Mouse (Mus musculus) forebrain, postnatal 0 days (tissue): ENCODE data around the gene Pde1a. TPM values are rescaled to one million over a fixed set of nuclear protein-coding genes. Genes with fewer than 3 reads are reported as not detected.

Source experiments
- ATAC-seq: fragments of 200-750 bp; cut with Nextera tagmentation; 2 replicates; pipeline ENCODE4 v1.8.0; 2017; ENCODE audit warnings: mild to moderate bottlenecking, moderate library complexity
- DNase-seq: peaks from one replicate; pipeline ENCODE4 v3.0.0-alpha.2; 2015
- H3K27ac ChIP-seq: fragments of 300-500 bp; sonication (generic); 2 replicates; pipeline ENCODE4 v1.5.1; 2014; ENCODE audit warnings: low read depth, mild to moderate bottlenecking, antibody characterized with exemption, low read length, moderate library complexity, mixed read lengths
- H3K27me3 ChIP-seq: fragments of 300-500 bp; sonication (generic); 2 replicates; pipeline ENCODE4 v1.6.1; 2014; ENCODE audit warnings: mild to moderate bottlenecking, low read length, mixed read lengths; ENCODE audit not compliant: insufficient read depth
- H3K36me3 ChIP-seq: fragments of 300-500 bp; sonication (generic); 2 replicates; pipeline ENCODE4 v1.6.1; 2014; ENCODE audit warnings: mild to moderate bottlenecking, moderate library complexity; ENCODE audit not compliant: insufficient read depth
- H3K4me1 ChIP-seq: fragments of 300-500 bp; sonication (generic); 2 replicates; pipeline ENCODE4 v1.6.1; 2014; ENCODE audit warnings: antibody characterized with exemption; ENCODE audit not compliant: insufficient read depth
- H3K4me2 ChIP-seq: fragments of 300-500 bp; sonication (generic); 2 replicates; pipeline ENCODE4 v1.6.1; 2014; ENCODE audit warnings: low read depth, mild to moderate bottlenecking, moderate library complexity
- H3K4me3 ChIP-seq: fragments of 300-500 bp; sonication (generic); 2 replicates; pipeline ENCODE4 v1.5.1; 2014; ENCODE audit warnings: low read depth, low read length, mixed read lengths
- H3K9ac ChIP-seq: fragments of 300-500 bp; sonication (generic); 2 replicates; pipeline ENCODE4 v1.6.1; 2014; ENCODE audit warnings: mild to moderate bottlenecking
- H3K9me3 ChIP-seq: fragments of 300-500 bp; sonication (generic); 2 replicates; pipeline ENCODE4 v1.6.1; 2016; ENCODE audit warnings: low read length
- CTCF ChIP-seq: sonication (generic); IDR thresholded peaks from 2 replicates; pipeline ENCODE4 v1.5.1; 2016; ENCODE audit warnings: antibody characterized with exemption, control low read depth, low read depth
- WGBS: fragments of 180-500 bp; shearing (Covaris S2); extraction: QIAGEN DNeasy Blood & Tissue Kit; methylation state at CpG from one replicate; pipeline ENCODE4 v1.1.7; 2014; 5-methylcytosine and 5-hydroxymethylcytosine counted together
- polyA plus RNA-seq: library from polyadenylated mRNA; unstranded; fragments of >200 nt; fragmentation: Nextera tagmentation; extraction: Ambion mirVana; gene quantifications from 2 replicates; pipeline ENCODE4 v1.2.1, GENCODE M21; 2015
- total RNA-seq: library from RNA; depleted of rRNA; stranded (reverse); fragments of >200 nt; gene quantifications from 2 replicates; pipeline ENCODE4 v1.2.3, GENCODE M21; 2014

Pde1a gene
- total and polyA plus RNA-seq, 2 experiments from 2014 or later: 45.8 to 48.9 TPM

DNA sequence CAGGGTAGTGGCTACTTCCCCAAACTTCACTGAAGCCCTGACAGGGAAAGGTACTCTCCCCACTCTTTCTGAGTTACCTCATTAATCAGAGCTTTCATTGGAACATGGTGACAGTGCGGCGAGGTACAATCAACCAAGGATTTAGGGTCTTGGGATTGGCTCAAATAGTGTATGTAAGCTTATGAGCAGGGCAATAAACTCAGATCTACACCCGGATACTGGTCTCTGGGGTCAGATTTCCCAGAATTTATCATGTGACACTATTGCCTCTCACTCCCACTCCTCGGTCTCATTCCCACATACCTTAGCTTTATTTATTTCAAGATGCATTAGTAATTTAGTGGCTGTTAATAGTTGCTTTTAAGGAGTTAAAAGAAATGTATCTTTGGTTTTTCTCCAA lies 303.4 kb downstream of the Pde1a start:
- DNase-seq (no peak), ATAC-seq (no peak)
- TF ChIP-seq CTCF: no peak
- H3K4me2 ChIP-seq: no peak overlapping the region
- H3K27me3 ChIP-seq: no peaks in the 10 kb centered on the region
- H3K4me1 ChIP-seq: no peaks in the 10 kb centered on the region
- no peak overlapping the region for H3K27ac ChIP-seq
- no peak overlapping the region for H3K4me3 ChIP-seq
- no peaks in the 10 kb centered on the region for H3K9me3 ChIP-seq
- no peaks in the 10 kb centered on the region for H3K36me3 ChIP-seq
- 90% methylated on average over 4 of the region's 4 CpGs for WGBS
- no peak overlapping the region for H3K9ac ChIP-seq

- H3K9ac ChIP-seq: no peak overlapping the region
- H3K36me3 ChIP-seq: no peaks in the 10 kb centered on the region
- H3K9me3 ChIP-seq: no peaks in the 10 kb centered on the region
- H3K4me3 ChIP-seq: no peak overlapping the region
- DNase-seq (no peak), ATAC-seq (no peak)
- H3K4me2 ChIP-seq: no peak overlapping the region
- H3K4me1 ChIP-seq: no peaks in the 10 kb centered on the region
- H3K27ac ChIP-seq: no peak overlapping the region
- H3K27me3 ChIP-seq: no peaks in the 10 kb centered on the region
- 72% methylated on average over 3 of the region's 3 CpGs for WGBS
- TF ChIP-seq CTCF: no peak
Measured at GRCm38 (mm10) chr2:79819543-79819942, 309.7 kb downstream of the Pde1a start.

- no peak for TF ChIP-seq CTCF
- Histone ChIP-seq H3K9ac (no peak overlapping the region), H3K27ac (no peak overlapping the region), H3K4me3 (no peak overlapping the region), H3K9me3 (no peaks in the 10 kb centered on the region), H3K4me2 (no peak overlapping the region), H3K36me3 (no peaks in the 10 kb centered on the region), H3K4me1 (no peaks in the 10 kb centered on the region), H3K27me3 (no peaks in the 10 kb centered on the region)
- no peak for DNase-seq
- WGBS: 73% methylated on average over 3 of the region's 3 CpGs
- no peak for ATAC-seq
Measured at GRCm38 (mm10) chr2:79815708-79816484, 313.4 kb downstream of the Pde1a start.

DNA sequence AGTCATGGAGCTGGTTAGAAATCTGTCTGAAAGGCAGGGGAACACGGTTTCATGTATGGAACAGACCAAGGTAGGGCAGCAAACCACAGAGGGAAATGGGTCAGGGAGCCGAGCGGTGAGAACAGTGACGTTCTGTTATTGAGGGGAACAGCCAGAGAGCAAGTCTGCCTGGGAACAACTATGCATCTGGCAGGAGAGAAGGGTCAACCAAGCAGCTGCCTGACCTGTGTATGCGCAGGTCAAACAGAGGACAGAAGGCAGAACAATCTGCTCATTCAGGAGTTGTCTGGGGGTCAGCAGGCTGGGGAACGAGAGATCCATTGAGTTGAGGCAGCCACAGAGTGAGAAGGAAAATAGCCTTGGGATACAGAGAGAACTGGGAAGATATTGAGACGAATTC lies 330.6 kb downstream of the Pde1a start:
- no peak for ATAC-seq
- no peak for DNase-seq
- WGBS: 51% methylated on average over 7 of the region's 7 CpGs
- H3K9me3 ChIP-seq: no peaks in the 10 kb centered on the region
- no peak overlapping the region for H3K4me2 ChIP-seq
- H3K4me3 ChIP-seq: no peak overlapping the region
- H3K27me3 ChIP-seq: no peaks in the 10 kb centered on the region
- H3K36me3 ChIP-seq: no peaks in the 10 kb centered on the region
- TF ChIP-seq CTCF: no peak
- no peak overlapping the region for H3K9ac ChIP-seq
- no peak overlapping the region for H3K27ac ChIP-seq
- no peaks in the 10 kb centered on the region for H3K4me1 ChIP-seq

DNA sequence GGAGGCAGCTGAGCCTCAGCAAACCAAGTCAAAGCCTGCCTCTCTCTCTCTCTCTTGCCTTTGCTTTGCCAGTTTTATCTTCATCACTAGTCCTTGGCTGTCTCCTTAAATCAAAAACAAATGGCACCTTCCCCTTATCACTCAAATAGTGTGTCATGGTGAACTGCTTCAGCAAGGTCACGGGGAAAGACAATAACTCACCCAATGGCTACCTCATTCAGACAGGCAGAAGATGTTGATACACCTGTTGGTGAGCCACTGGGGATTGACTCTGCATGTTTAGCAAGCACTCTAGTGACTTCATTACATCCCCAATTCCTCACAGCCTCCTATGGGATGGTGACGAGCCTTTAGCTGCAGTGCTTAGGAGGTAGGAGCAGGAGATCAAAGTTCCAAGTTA lies 331.8 kb downstream of the Pde1a start:
- no peak overlapping the region for H3K4me3 ChIP-seq
- no peak for TF ChIP-seq CTCF
- no peaks in the 10 kb centered on the region for H3K4me1 ChIP-seq
- H3K9ac ChIP-seq: no peak overlapping the region
- no peak for ATAC-seq
- no peak overlapping the region for H3K4me2 ChIP-seq
- no peak overlapping the region for H3K27ac ChIP-seq
- DNase-seq: no peak
- H3K9me3 ChIP-seq: no peaks in the 10 kb centered on the region
- no peaks in the 10 kb centered on the region for H3K36me3 ChIP-seq
- 83% methylated on average over 2 of the region's 2 CpGs for WGBS
- no peaks in the 10 kb centered on the region for H3K27me3 ChIP-seq

DNA sequence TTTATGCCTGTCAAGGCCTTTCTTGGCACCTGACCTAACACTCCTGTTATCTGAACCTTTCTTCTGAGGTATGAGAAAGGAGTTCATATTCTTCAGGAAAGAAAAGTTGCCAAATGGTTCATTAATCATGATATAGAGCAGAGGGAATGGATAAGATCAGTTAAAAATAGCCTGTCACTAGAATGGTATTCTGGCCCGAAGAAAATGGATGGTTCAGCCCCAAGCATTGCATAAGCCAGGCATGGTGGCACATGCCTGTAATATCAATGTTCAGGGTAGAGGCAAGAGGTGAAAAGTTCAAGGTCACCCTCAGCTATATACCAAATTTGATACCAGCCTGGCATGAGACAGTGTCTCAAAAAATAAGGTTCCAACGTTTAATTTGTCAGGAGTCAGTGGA lies 336.1 kb downstream of the Pde1a start:
- WGBS: 88% methylated on average over 2 of the region's 2 CpGs
- Histone ChIP-seq H3K4me2 (no peak overlapping the region), H3K27ac (no peak overlapping the region), H3K4me3 (no peak overlapping the region), H3K9me3 (no peaks in the 10 kb centered on the region), H3K27me3 (no peaks in the 10 kb centered on the region), H3K4me1 (no peaks in the 10 kb centered on the region), H3K36me3 (no peaks in the 10 kb centered on the region), H3K9ac (no peak overlapping the region)
- TF ChIP-seq CTCF: no peak
- ATAC-seq (no peak), DNase-seq (no peak)

GRCm38 (mm10) chr2:79786467-79786866 lies 342.8 kb downstream of the Pde1a start:
- Histone ChIP-seq H3K36me3 (no peaks in the 10 kb centered on the region), H3K9me3 (no peaks in the 10 kb centered on the region), H3K27me3 (no peaks in the 10 kb centered on the region), H3K4me1 (no peaks in the 10 kb centered on the region), H3K27ac (no peak overlapping the region), H3K9ac (no peak overlapping the region), H3K4me3 (no peak overlapping the region), H3K4me2 (no peak overlapping the region)
- no peak for TF ChIP-seq CTCF
- DNase-seq (no peak), ATAC-seq (no peak)
- WGBS: 91% methylated on average over 11 of the region's 11 CpGs
